Mouse (Mus musculus) natural killer cell, adult 2 months (primary cell): Measurements from ENCODE around the gene Lpxn.

Experiments
- DNase-seq, 2 experiments: peaks; one replicate each; pipeline ENCODE4 v3.0.0; 2022; ENCODE audit warnings: low spot score in 2 of 2

Lpxn gene

DNA sequence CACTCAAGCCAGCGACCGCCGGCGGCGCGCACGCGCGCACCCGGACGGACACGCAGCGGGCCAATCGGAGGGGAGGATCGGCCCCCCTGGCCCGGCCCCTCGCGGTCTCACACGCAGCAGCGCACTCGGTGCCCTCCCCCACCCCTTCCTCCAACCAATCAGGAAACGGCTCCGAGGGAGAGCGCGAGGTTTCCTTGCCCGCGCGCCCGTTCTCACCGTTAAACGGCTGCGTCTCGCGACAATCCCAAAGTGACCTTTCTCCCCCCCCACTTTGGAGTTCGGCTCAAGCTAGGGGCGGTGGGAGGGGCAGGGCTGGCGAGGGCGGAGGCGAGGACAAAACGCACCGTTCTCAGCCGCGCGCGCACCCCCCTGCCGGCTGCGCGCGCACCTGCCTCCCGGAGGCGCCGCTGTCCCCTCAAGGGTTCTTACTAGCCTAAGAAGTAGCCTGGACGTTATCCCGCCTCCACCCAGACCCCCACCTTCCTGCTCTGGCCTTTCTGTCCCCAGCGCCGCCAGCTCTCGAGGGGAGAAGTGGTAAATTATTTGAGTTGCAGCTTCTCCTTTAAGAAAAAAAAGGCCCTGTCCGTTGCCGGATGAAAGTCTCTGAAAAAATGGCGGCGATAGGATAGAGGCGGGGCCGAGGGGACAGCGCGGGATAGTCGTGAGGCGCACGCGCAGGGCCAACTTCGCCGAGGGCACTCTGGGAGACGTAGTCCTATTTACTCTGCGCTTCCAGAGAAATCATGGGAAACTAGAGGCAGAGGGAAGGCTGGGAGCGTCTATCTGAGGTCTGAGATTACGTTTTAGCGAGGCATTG, at the start of gene Lpxn, which contains the start of gene Zfp91:
Lpxn (plus strand) TSS at position 683 of the 817 bp plus-strand sequence.
Zfp91 (minus strand) TSS at position 616 of the 817 bp plus-strand sequence.
- DNase-seq: peak; percentile 94 to 95

DNA sequence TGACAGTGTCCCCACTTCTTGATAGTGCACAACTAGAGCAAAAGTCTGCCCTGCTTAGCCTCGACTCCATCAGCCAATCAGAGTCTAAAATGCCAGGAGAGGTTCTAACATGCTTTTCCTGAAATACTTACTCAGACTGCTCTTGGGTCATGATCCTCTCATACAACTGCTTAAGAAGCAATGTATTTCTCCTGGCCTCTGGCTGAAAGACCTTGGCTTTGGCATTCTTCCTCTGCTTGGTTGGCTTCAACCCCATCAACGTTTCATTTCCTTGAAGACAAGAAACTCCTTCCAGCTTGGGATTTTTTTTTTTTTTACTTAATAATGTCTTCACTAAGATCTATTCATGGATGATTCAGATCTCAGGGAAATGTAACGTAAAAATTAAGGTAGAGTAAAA, 39.7 kb upstream of the Lpxn start:
- DNase-seq: no peak

GRCm38 (mm10) chr19:12758936-12759478, 37.0 kb upstream of the Lpxn start:
- DNase-seq: no peak

DNA sequence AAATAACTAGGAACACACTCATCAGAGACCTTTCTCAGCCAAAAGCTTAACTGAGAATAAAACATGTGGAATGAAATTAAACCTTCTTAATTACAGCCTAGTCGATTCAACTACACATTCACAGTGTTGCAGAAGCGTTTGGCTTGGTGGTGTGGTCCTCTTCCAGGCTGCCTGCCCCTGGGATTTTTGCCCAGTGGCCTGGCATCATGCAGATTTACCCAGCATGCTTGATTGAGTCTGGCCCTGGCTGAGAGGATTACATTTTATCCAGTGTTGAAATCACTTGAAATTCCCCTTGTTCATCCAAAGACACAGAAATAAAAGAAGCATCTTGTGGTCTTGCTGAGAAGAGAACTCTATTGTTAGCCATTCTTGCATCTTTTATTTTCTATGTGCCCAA, 36.3 kb upstream of the Lpxn start:
- no peak for DNase-seq

- DNase-seq: peak; percentile 19 to 41
Measured at GRCm38 (mm10) chr19:12762212-12763130, 33.5 kb upstream of the Lpxn start.

- DNase-seq: no peak
Measured at GRCm38 (mm10) chr19:12765308-12765707, 30.7 kb upstream of the Lpxn start, which contains the start of gene Cntf. Cntf (minus strand) TSS chr19:12765632.

DNA sequence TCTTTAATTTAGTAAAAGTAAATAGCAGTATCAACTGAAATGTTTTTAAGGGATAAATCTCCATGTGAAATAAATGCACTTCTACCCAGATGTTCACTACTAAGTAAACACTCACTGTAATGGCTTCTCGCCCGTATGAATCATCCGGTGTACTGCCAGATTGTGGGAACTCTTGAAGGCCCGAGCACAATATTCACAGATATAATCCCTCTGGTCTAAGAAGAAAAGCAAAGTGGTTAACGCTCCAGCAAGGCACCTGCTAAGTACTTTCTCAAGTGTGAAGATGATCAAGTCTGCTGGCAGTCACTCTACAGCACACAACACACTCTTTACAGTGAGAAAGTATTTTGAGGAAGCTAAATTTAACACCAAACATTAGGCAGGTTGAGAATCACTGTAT, 25.1 kb upstream of the Lpxn start:
- peak in 1 of 2 experiments; percentile 6 for DNase-seq

- DNase-seq: no peak
Measured at GRCm38 (mm10) chr19:12780437-12780836, 15.6 kb upstream of the Lpxn start.

DNA sequence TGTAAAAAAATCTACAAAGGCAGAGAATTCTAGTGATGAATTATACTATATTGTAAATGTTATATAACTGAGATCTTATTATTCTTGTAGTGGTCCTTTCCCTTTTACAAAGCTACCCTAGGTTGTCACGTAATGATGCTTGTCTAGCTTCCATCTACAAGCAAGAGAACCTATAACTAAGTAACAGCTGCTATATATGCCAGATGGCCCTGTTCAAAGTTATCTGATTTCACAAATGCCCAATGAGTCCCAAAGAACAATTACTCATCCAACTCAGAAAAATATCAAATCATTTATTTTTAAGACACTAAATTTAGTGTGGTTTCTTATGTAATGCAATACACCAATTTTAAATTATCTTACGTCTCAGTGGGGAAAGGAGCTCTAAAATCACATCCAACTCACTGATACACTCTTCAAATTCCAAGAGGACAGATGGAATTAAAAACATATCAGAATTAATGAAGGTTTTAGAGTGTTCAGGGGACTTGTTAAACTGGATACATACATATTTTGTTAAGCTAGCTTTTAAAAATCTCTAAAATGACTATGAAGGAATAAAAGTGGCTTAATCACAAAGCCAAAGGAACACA, 9.1 kb upstream of the Lpxn start:
- DNase-seq: no peak

DNA sequence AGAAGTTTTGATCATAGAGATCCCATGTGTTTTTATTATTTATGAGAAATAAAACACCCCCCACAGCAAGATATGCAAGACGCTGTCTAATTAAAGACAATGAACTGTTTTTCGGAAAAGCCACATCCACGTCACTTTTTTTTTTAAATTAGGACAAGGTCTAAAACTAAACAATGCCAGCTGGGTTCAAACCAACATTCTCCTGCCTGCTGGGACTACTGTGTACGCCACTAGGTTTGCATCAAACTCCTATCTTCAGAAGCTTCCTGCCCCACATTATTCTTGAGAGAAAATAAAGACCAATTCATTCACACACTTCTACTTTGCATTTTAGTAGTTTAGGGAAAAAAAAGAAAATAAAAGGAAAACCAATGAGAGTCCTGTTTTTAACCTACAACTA, 8.3 kb upstream of the Lpxn start:
- no peak for DNase-seq

DNA sequence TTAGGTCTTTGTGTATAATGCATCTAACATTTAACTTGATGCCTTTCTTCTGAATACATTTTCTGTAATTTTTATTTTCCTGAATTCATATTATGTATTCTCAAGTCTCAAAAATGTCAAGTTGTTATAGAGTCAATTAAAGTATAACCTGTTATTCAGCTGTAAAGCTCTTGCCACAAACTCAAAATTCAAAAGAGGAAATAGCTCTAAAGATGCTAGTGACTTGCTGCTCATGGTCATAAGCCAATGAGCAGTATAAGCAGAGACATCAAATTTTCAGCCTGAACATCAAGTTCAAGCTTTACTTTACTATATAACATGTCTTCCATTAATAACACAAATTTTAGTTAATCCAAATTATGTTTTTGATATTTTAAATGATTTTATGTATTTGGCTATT, 3.6 kb upstream of the Lpxn start:
- no peak for DNase-seq

- DNase-seq: peak; percentile 93 to 95
Measured at GRCm38 (mm10) chr19:12794056-12795044, 1.6 kb upstream of the Lpxn start.

- DNase-seq: no peak
Measured at GRCm38 (mm10) chr19:12795110-12795509, 883 bp upstream of the Lpxn start.

DNA sequence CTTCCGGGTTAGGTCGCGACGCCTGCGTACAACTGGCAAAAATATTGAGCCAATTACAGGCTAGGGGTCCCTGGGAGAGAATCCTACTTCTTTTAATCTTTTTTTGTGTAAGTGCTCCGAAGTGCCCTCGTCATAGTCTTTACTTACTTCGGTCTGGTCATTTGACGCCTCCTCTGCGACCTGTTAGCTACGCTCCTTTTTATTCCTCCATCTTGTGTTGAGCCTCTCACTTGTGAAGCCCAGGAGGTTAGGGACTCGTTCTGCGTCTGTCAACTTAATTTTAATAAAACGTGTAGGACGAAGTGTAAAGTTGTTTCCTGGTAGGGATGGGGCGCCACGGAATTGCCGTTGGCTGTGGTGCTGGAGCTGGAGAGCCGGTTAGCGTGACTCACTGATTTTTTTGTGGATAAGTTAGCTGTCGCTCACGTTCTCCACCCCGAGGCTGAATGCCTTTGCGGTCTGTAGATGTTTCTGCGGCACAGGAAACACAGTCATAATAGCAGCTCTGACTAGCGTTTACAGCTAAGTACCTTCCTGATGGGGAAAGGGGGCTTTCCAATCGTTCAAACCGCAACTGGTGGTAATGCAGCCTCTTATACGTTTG, 437 bp downstream of the Lpxn start:
- peak; percentile 91 for DNase-seq

DNA sequence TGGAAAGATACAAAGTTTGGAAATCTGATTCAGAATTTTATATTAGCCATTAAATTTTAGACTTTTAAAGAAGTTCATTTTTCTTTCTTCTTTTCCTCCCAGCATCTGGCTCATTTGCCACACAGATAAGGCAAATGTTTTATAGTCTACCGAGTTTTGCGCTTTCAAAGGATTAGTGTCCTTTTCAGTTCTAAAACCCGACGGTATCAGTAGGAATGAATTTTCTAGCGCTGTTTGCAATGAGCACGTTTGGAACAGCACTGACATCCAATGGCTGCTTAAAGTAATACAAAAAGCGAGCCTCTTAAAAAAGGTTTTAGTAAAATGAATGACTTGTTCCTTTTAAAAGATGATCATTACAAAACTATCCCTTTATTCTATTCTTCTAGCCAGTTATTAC, 1.1 kb downstream of the Lpxn start:
- peak in 1 of 2 experiments; percentile 26 for DNase-seq

- DNase-seq: peak; percentile 76 to 79
Measured at GRCm38 (mm10) chr19:12798404-12798803, 2.4 kb downstream of the Lpxn start.

DNA sequence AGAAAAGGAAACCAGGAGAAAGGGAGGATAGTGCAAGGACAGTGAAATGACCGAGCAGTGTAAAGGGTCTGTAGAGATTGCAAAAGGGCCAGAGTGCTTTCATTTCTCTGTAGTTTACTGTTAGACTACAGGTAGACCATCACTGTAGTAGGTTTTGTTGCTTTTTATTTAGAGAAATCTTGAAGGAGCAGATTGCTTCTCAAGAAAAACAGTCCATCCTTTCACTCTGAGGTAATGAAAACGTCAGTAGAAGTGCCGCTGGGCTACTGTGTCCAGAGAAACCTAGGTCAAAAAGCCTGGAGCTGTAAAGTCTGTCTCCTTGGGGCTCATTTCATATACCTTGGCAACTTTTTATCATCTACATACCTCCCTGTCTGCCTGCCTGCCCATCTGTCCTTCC, 3.1 kb downstream of the Lpxn start:
- DNase-seq: no peak

DNA sequence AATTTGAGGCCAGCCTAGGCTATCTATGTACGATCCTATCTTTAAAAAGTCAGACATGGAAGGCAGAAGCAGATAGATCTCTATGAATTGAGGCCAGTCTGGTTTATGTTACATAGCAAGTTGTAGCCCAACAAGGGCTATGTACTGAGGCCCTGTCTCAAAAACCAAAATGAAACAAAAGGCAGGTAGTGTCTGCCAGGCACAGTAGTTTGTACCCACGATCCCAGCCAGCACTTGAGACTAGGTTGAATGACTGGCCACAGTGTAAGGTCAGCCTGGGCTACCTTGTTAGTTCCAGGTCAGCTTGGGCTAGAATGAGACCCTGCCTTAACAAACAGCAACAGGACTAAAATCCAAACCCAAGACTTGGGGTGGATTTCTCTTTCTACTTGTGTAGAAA, 4.6 kb downstream of the Lpxn start:
- DNase-seq: peak in 1 of 2 experiments; percentile 4

GRCm38 (mm10) chr19:12801046-12801445, 5.1 kb downstream of the Lpxn start:
- DNase-seq: peak in 1 of 2 experiments; percentile 44

DNA sequence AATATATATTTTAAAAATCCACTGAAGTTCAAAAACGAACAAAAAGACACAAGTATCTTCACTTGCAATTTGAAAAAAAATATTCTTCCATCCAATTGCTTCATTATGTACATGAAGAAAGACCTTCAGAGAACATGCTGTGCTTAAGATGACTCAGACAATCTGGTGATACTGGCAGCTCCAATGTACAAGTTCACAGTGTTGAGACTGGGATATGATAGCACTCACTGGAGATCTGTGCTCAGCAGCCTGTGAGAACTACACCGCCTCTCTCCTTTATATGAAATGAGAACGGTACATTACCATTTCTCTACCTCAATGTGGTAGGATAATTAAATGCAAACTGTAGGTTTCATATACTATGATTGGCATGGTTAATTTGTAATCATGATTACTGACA, 6.8 kb downstream of the Lpxn start:
- DNase-seq: no peak
